Mouse (Mus musculus) neural tube, embryonic 11.5 days (tissue): ENCODE measurements around the gene Tmem87b. TPM values are rescaled to one million over a fixed set of nuclear protein-coding genes. Genes with fewer than 3 reads are reported as not detected.

Experiments
- ATAC-seq: fragments of 200-750 bp; cut with Nextera tagmentation; 2 replicates; pipeline ENCODE4 v1.8.0; 2017; ENCODE audit warnings: moderate number of reproducible peaks, mild to moderate bottlenecking, moderate TSS enrichment, moderate library complexity; ENCODE audit not compliant: insufficient read depth, low FRiP score, low TSS enrichment
- DNase-seq: peaks from one replicate; pipeline ENCODE4 v3.0.0-alpha.2; 2015; ENCODE audit warnings: low spot score
- H3K27ac ChIP-seq: fragments of 300-500 bp; sonication (generic); 2 replicates; pipeline ENCODE4 v1.5.1; 2014; ENCODE audit warnings: low read depth, mild to moderate bottlenecking, low read length
- H3K27me3 ChIP-seq: fragments of 300-500 bp; sonication (generic); 2 replicates; pipeline ENCODE4 v1.6.1; 2014; ENCODE audit warnings: mild to moderate bottlenecking, low read length, mixed read lengths; ENCODE audit not compliant: control insufficient read depth, insufficient read depth
- H3K36me3 ChIP-seq: fragments of 300-500 bp; sonication (generic); 2 replicates; pipeline ENCODE4 v1.6.1; 2014; ENCODE audit warnings: mild to moderate bottlenecking, low read length, moderate library complexity, mixed read lengths; ENCODE audit not compliant: control insufficient read depth, insufficient read depth
- H3K4me1 ChIP-seq: fragments of 300-500 bp; sonication (generic); 2 replicates; pipeline ENCODE4 v1.6.1; 2014; ENCODE audit warnings: low read length, mixed read lengths; ENCODE audit not compliant: control insufficient read depth, insufficient read depth
- H3K4me2 ChIP-seq: fragments of 300-500 bp; sonication (generic); 2 replicates; pipeline ENCODE4 v1.6.1; 2014; ENCODE audit warnings: low read depth, mild to moderate bottlenecking, moderate library complexity
- H3K4me3 ChIP-seq: fragments of 300-500 bp; sonication (generic); 2 replicates; pipeline ENCODE4 v1.5.1; 2014; ENCODE audit warnings: low read depth, low read length
- H3K9ac ChIP-seq: fragments of 300-500 bp; sonication (generic); 2 replicates; pipeline ENCODE4 v1.6.1; 2014; ENCODE audit warnings: mild to moderate bottlenecking, low read length
- H3K9me3 ChIP-seq: fragments of 300-500 bp; sonication (generic); 2 replicates; pipeline ENCODE4 v1.6.1; 2016; ENCODE audit warnings: low read length; ENCODE audit not compliant: control insufficient read depth
- WGBS: fragments of 180-500 bp; shearing (Covaris S2); extraction: QIAGEN DNeasy Blood & Tissue Kit; methylation state at CpG from one replicate; pipeline ENCODE4 v1.1.7; 2014; 5-methylcytosine and 5-hydroxymethylcytosine counted together
- polyA plus RNA-seq: library from polyadenylated mRNA; unstranded; fragments of >200 nt; fragmentation: Nextera tagmentation; extraction: Ambion mirVana; gene quantifications from 2 replicates; pipeline ENCODE4 v1.2.1, GENCODE M21; 2014

The Tmem87b gene
- polyA plus RNA-seq, 1 experiment from 2014 or later, result 25.7 TPM

DNA sequence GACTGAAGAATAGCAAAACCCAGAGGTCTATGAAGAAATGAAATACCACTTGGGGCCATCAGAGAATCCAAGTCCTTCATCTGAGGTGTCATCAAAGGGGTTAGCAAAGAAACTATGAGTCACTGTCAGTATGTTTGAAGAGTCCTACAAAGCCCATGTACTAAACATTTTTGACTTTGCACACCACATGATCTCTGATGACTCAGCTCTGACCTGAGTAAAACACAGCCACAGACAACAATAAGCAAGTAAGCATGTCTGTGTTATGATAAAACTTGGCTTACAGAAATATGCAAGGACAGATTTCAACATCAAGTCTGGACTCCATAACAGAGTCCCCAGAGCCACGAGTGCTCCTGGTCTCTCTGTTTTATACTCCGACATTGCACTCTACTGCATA, 15.1 kb downstream of the Tmem87b start:
- Histone ChIP-seq H3K27me3 (no peaks in the 10 kb centered on the region), H3K27ac (no peak overlapping the region), H3K4me2 (no peak overlapping the region), H3K36me3 (peaks cover 7% of the 10 kb centered on the region), H3K4me1 (no peaks in the 10 kb centered on the region), H3K9me3 (no peaks in the 10 kb centered on the region), H3K4me3 (no peak overlapping the region), H3K9ac (no peak overlapping the region)
- ATAC-seq (no peak), DNase-seq (no peak)
- 93% methylated on average over 2 of the region's 2 CpGs for WGBS

DNA sequence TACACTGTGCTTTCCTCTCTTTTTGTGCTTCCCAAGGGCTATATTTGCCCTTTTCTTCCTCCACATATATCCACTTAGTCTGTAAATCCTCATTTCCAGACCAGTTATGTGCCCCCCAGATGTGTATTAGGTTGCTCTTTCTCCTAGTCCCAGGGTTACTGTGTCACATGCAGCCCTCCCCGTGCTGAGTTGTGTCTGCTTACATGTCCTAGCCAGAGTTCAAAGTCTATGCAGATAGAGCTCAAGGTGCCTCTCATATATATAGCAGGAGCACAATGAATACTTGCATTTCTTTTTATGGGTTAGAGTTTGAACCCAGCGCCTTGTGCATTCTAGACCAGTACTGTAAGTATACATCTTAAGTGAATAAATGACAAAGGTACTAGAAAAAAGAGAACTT, 15.5 kb downstream of the Tmem87b start:
- Histone ChIP-seq H3K36me3 (peaks cover 7% of the 10 kb centered on the region), H3K27me3 (no peaks in the 10 kb centered on the region), H3K4me1 (no peaks in the 10 kb centered on the region), H3K9me3 (no peaks in the 10 kb centered on the region), H3K9ac (no peak overlapping the region), H3K4me3 (no peak overlapping the region), H3K27ac (no peak overlapping the region), H3K4me2 (no peak overlapping the region)
- ATAC-seq (no peak), DNase-seq (no peak)
- WGBS, result 93% methylated on average over 2 of the region's 2 CpGs

DNA sequence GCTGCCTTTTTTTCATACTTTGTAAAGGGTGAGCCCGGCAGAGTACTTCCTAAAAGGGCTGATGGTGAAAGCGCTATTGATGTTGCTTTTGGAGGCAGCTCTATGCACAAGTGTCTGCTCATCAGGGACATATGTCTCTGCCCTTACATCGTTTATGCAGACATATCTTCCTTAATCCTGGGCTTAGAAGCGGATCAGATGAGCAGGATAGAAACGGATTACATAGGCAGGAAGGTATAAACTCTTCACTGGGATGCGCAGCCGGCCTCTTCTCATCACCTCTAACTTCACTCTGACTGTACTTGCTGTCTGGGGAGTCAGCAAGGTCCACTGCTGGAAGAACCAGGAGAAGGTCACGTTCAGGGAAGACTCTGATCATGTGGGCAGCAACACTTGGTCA, 19.6 kb downstream of the Tmem87b start:
- Histone ChIP-seq H3K4me1 (no peaks in the 10 kb centered on the region), H3K36me3 (peaks cover 7% of the 10 kb centered on the region), H3K27me3 (no peaks in the 10 kb centered on the region), H3K27ac (no peak overlapping the region), H3K9me3 (no peaks in the 10 kb centered on the region), H3K9ac (no peak overlapping the region), H3K4me3 (no peak overlapping the region), H3K4me2 (no peak overlapping the region)
- no peak for DNase-seq
- WGBS, result 97% methylated on average over 8 of the region's 8 CpGs
- ATAC-seq, result no peak

DNA sequence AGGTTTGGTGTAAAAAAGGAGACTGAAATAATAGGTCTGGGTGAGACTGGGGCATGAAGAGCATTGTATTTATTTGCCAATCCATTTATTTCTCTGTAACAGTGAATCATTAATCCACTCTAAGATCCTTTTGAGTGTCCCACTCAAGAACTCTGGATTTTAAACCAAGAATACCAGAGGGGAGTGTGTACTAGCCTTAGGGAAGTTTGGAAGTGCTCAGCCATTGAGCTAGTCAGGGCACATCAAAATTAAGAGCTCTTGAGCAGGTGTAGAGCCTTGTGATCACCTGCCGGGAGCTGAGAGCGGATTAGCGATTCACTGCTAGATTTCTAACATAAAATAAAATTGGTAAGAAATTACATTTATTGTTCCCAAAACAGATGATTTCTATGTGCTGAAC, 20.7 kb downstream of the Tmem87b start:
- Histone ChIP-seq H3K9ac (no peak overlapping the region), H3K4me3 (no peak overlapping the region), H3K4me1 (no peaks in the 10 kb centered on the region), H3K36me3 (peaks cover 4% of the 10 kb centered on the region), H3K27me3 (no peaks in the 10 kb centered on the region), H3K27ac (no peak overlapping the region), H3K9me3 (no peaks in the 10 kb centered on the region), H3K4me2 (no peak overlapping the region)
- DNase-seq (no peak), ATAC-seq (no peak)
- 96% methylated on average over 3 of the region's 3 CpGs for WGBS

DNA sequence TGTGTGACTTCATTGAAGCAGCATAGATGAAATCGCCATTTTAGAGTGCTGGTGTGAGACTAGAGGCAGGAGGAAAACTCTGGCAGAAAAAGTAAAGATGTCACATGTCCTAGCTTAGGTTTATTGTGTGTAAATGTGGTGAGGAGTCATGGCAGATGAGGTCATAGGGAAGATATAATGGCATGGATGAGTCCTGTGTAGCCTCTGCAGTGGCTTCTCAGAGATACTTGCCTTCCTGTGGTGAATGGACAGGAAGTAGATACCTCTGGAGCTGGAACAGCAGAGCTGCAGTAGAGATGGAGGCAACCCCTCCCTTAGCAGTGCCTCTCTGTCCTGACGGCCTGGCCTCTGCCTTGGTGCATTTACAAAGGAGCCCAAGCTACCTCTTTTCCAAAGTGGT, 21.6 kb downstream of the Tmem87b start:
- no peak overlapping the region for H3K27ac ChIP-seq
- WGBS, result 91% methylated on average over 2 of the region's 2 CpGs
- DNase-seq (no peak), ATAC-seq (no peak)
- no peak overlapping the region for H3K4me2 ChIP-seq
- H3K36me3 ChIP-seq, result peaks cover 4% of the 10 kb centered on the region
- no peaks in the 10 kb centered on the region for H3K27me3 ChIP-seq
- H3K4me3 ChIP-seq, result no peak overlapping the region
- H3K9ac ChIP-seq, result no peak overlapping the region
- no peaks in the 10 kb centered on the region for H3K9me3 ChIP-seq
- no peaks in the 10 kb centered on the region for H3K4me1 ChIP-seq

DNA sequence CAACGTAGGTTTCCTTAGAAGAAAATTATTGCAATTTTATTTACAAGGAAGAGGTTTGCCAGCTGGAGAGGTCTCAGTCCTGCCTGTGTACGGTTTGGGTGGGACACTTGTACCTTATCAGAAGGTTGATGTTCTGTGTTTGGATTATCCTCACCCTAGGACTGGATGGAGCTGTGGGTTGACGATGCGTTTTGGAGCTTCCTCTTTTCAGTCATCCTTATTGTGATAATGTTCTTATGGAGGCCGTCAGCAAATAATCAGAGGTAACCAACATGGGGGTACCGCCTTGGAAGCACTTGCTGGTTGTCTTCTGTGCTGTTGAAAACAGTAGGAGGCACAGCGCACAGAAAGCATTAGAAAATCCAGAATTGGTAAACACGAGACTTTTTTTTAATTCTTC, 24.5 kb downstream of the Tmem87b start:
- Histone ChIP-seq H3K9ac (no peak overlapping the region), H3K4me2 (no peak overlapping the region), H3K27ac (no peak overlapping the region), H3K9me3 (no peaks in the 10 kb centered on the region), H3K27me3 (no peaks in the 10 kb centered on the region), H3K4me1 (no peaks in the 10 kb centered on the region), H3K36me3 (peaks cover 2% of the 10 kb centered on the region; the same call in 1 of the 2 replicates), H3K4me3 (no peak overlapping the region)
- 91% methylated on average over 8 of the region's 8 CpGs for WGBS
- DNase-seq, result no peak
- no peak for ATAC-seq

DNA sequence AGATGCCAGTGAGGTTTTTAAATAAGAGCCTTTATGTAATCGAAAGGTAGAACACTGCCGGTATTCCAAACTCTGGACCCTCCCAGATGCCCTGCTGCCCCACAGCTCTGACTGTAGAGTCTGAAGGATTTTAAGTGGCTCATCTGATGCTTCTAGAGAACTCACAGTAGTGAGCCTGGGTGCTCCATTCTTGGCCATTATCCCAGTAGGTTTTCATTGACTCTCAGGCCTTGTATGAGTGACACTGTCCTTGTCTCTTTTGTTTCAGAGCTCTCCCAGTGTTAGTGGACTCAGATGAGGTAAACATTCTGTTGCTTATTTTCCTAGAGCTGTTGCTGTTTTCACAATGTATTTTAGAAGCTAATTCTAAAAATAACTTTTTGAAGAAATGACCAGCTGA, 32.1 kb downstream of the Tmem87b start:
- H3K4me2 ChIP-seq, result no peak overlapping the region
- H3K4me1 ChIP-seq, result no peaks in the 10 kb centered on the region
- H3K36me3 ChIP-seq, result peaks cover 5% of the 10 kb centered on the region
- H3K27ac ChIP-seq, result no peak overlapping the region
- H3K9ac ChIP-seq, result no peak overlapping the region
- DNase-seq, result no peak
- H3K27me3 ChIP-seq, result no peaks in the 10 kb centered on the region
- no peak for ATAC-seq
- WGBS, result 96% methylated on average over 2 of the region's 2 CpGs
- H3K4me3 ChIP-seq, result no peak overlapping the region
- no peaks in the 10 kb centered on the region for H3K9me3 ChIP-seq

DNA sequence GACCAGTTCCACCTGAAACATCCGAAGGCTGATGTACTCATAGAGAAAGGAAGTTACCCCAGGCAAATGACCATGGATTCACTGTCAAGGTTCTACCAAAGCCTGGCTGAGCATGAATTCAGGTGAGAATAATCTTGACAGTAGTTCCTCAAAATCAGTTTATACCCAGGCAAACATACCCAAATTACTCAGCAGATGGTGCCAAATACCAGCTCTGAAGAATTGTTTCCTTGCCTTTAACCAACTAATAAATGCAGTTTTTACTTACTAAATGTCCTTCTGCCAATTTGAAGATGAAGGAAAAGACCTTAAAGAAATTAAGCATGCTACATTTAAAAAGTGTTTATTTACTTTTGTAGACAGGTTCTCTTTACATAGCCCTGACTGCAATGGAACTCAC, 38.8 kb downstream of the Tmem87b start:
- H3K4me3 ChIP-seq, result no peak overlapping the region
- H3K9ac ChIP-seq, result no peak overlapping the region
- no peak overlapping the region for H3K27ac ChIP-seq
- no peak overlapping the region for H3K4me2 ChIP-seq
- no peaks in the 10 kb centered on the region for H3K4me1 ChIP-seq
- no peaks in the 10 kb centered on the region for H3K36me3 ChIP-seq
- H3K9me3 ChIP-seq, result no peaks in the 10 kb centered on the region
- ATAC-seq, result no peak
- WGBS, result 97% methylated on average over 1 of the region's 1 CpGs
- no peaks in the 10 kb centered on the region for H3K27me3 ChIP-seq
- no peak for DNase-seq

DNA sequence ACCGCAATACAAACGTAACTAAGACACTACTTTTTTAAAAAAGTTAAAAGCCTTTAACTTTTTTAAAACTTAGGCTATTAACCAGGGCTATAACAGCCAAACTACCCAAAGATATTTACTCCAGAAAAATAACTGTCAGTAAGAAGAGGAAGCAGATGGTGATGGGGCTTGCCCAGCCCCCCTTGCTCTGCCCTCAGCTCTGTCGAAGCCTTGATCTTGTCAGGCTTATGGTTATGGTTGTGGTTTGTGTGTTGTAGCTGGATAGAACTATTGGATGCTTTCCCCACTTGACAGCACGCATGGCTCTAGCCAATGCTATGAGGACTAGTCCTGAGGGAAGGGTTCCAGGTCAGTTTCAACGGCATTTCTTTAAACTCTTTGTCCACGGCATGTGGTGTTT, 41.0 kb downstream of the Tmem87b start:
- Histone ChIP-seq H3K9ac (no peak overlapping the region), H3K36me3 (no peaks in the 10 kb centered on the region), H3K4me1 (no peaks in the 10 kb centered on the region), H3K27ac (no peak overlapping the region), H3K4me2 (no peak overlapping the region), H3K27me3 (no peaks in the 10 kb centered on the region), H3K4me3 (no peak overlapping the region), H3K9me3 (no peaks in the 10 kb centered on the region)
- ATAC-seq, result no peak
- 89% methylated on average over 6 of the region's 6 CpGs for WGBS
- no peak for DNase-seq
